Mouse (Mus musculus): ENCODE measurements around the gene Klhl10.
A peak's percentile ranks its signal among the peaks of the same experiment; 100 is the strongest.

Gene Klhl10

DNA sequence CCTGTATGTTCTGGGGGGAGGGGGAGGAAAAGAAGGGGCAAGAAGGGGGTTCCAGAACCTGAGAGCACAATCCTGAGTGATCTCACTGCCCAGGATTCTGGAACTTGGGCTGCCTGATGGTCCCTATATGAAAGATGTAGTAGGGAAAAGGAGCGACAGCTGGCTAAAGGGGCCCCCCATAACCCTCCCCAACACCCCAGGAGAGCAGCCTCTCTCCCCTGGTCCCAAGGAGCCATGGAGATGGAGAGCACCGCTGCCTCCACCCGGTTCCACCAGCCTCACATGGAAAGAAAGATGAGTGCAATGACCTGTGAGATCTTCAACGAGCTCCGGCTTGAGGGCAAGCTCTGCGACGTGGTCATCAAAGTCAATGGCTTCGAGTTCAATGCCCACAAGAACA is at the start of gene Klhl10, which contains the start of gene Nt5c3b:
Gene Klhl10, plus strand, starts transcription at position 121 of the 400 bp plus-strand sequence.
Gene Nt5c3b, minus strand, starts transcription at position 12 of the 400 bp plus-strand sequence.
- DNase-seq (ENCODE audit: low read depth), result no peak

DNA sequence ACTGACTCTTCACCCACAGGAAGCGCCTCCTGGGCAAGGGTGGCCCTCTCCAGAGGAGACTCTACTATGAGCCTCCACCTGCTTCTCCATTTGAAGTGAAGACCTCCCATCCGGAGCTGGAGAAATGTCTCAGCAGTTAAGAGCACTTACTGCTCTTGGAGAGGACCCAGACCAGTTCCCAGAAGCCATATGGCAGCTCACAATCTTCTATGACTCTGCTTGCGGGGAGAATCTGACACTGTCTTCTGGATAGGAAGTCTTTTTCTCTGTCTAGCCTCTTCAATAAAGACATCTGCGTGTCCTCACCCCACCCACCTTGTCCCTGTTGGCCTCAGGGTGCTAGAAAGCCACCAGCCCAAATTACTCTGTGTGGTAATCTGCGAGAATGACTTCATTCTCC is 48.8 kb upstream of the Klhl10 start:
- DNase-seq (ENCODE audit: low read depth), result no peak

DNA sequence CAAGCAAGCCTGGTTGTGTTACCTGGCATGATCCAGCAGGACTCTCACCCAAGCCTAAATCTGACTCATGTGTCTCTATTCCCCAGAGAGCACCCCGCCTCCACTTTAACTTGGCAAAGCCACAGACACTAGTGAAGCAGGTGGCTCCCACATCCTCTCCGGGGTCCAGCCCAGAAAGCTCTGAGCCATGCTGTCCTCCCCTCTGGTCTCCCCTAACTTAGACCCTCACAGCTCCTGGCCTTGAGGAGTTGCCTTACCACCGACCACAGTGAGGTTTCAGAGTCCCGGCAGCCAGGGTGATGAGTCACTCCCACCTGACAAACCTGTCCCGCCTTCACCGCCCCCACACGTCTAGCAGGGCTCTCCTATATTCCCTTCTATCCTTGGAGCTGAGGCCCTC is 48.0 kb upstream of the Klhl10 start:
- no peak for DNase-seq (ENCODE audit: low read depth)

DNA sequence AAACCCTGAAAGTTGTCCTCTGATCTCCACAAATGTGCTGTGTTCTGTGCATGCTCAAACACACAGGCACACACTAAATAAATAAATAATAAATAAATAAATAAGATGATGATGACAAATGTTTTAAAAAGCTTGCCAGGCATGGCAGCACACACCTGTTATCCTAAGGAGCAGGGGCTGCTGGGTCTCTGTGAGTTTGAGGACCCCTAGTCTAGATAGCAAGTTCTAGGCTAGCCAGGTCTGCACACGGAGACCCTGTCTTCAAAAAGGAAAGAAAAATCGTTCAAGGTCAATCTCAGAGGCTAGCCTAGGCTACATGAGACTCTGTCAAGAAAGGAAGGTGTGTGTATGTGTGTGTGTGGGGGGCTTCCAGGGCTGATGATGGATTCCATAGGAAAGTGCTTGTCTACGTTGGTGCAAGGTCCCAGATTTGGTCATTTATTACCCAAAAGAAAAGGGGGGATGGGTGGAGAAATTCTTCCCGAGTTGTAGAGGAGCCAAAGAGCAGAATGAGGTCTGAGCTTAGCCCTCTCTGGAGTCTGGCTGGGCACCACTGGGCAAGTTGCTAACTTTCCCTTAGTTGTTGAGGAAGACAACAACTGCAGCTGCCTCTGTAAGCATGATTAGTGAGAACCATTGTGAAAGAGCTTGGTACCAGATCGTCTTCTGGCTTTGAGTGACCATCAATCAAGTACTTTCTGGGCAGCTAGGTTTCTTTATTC is 47.2 kb upstream of the Klhl10 start:
- no peak for DNase-seq (ENCODE audit: low read depth)

- DNase-seq (ENCODE audit: low read depth), result no peak
These were observed 46.5 kb upstream of the Klhl10 start for GRCm38 (mm10) chr11:100395200-100395599.

- no peak for DNase-seq (ENCODE audit: low read depth)
These were observed 45.7 kb upstream of the Klhl10 start for GRCm38 (mm10) chr11:100395861-100396631.

- DNase-seq (ENCODE audit: low read depth), result no peak
These were observed 44.7 kb upstream of the Klhl10 start for GRCm38 (mm10) chr11:100396886-100397599.

GRCm38 (mm10) chr11:100397600-100398389 is 43.9 kb upstream of the Klhl10 start, which contains the start of gene Jup:
Gene Jup (minus strand): TSS chr11:100397763.
- DNase-seq (ENCODE audit: low read depth), result peak; percentile 88

- no peak for DNase-seq (ENCODE audit: low read depth)
These were observed 43.2 kb upstream of the Klhl10 start for GRCm38 (mm10) chr11:100398517-100398916.

GRCm38 (mm10) chr11:100399320-100399719 is 42.4 kb upstream of the Klhl10 start:
- no peak for DNase-seq (ENCODE audit: low read depth)

DNA sequence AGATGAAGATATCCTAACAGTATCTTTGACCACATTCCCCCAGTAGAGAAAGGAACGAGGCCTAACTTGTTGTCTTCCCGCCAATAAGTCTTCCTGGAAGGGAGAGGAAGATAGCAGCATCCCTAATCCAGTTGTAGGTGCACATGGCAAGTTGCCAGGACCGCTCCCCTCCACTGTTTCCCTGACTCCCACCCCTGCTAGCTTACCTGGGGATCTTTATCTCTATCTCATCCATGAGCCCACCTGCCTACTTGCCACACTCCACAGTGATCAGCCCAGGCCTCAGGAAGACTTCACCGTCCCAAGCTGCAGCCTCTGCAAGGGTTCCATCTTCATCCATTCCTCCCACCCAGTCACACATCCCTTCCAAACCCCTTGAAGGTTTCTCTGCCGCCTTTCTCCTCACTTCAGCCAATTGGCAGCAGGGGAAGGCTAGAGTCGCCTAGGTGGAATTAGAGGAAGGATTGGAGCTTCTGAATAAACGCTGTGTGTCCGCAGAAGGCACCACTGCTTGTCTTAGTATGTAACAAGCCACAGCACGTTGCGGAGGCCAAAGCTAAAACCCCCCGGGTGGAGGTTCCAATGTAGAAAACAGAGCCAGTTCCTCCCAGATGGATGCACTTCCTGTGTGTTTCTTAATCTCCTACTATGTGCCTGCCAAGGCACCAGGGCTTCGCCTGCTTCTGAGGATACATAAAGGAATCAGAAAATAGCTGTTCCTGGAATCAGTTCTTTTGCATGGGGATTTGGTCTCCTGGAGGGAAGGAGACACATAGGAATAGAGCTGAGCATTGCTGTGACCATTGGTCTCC is 41.8 kb upstream of the Klhl10 start:
- no peak for DNase-seq (ENCODE audit: low read depth)

- no peak for DNase-seq (ENCODE audit: low read depth)
These were observed 40.9 kb upstream of the Klhl10 start for GRCm38 (mm10) chr11:100400842-100401241.

DNA sequence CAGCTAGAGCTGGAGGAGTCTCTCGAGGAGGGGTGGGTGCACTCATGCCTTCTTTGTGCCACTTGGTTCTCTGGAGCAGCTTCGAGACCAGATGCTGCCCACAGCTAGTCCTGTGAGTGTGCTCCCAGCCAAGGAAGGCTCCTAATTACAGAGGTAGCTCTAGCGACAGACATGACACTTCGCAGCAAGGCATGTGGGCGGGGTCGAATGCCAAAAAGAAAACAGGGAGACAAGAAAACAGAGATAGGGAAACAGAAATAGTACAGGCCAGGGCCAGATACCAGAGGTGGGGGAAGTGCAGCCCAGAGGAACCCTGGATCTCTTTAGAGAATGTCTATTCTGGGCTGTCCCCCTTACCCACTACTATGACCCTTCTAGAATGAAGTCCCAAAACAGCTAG is 39.5 kb upstream of the Klhl10 start:
- DNase-seq (ENCODE audit: low read depth), result no peak

- no peak for DNase-seq (ENCODE audit: low read depth)
These were observed 39.0 kb upstream of the Klhl10 start for GRCm38 (mm10) chr11:100402682-100403081.

DNA sequence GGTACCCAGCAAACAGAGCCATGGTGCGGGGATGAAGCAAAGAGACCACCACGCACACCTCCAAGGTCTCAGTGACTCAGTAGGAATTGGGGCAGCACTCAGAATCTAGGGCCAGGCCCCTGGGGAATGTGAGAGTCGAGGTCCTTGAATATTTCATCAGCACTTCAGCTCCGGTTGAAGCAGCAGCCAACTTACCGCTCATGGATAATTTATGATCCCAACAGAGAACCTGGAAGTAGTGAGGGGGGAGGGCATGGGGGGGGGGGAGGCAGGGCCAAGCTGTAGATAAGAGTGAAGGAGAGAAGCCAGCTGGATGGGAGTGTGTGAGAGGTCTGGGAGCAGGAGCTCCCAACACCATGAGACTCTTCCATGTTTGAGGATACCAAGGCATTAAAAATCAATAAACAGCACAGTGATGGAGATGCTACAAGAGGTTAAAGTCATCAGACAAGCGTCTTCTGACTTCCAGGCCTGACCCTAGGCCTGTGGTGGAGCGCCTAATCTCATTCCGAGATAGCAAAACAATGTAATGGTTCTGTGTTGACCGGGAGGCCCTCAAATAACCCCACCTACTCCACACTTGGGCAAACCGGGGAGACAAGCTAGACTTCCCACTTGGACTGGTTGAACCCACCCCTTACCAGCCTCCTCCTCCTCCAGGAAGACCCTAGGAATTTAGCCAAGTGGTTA is 38.1 kb upstream of the Klhl10 start:
- DNase-seq (ENCODE audit: low read depth), result no peak

- no peak for DNase-seq (ENCODE audit: low read depth)
These were observed 37.2 kb upstream of the Klhl10 start for GRCm38 (mm10) chr11:100404456-100405074.

DNA sequence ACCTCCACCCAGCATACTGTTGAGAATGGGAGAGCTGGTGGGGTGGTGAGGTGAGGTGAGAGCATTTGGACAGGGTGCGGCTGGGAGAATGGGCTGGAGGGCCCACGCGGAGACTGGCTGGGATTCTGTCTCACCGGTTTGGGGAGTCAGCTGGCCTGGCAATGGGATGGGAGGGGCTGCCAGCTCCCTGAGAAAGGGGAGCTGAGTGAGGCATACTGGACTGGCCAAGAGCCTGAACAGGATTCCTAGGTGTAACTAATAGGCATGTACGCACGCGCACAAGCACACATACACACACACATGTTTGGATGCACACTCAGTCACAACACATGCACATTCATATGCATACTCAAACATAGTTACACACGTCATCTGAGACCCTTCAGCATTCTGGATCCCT is 35.4 kb upstream of the Klhl10 start:
- DNase-seq (ENCODE audit: low read depth), result no peak

GRCm38 (mm10) chr11:100406995-100407705 is 34.6 kb upstream of the Klhl10 start:
- DNase-seq (ENCODE audit: low read depth), result no peak
